Mouse (Mus musculus) ES-Bruce4 (cell line): ENCODE data around the gene Myh7. TPM values are rescaled to one million over a fixed set of nuclear protein-coding genes. Genes with fewer than 3 reads are reported as not detected.
"Not testable (repeated sequence)": the region's sequence is repeated elsewhere in the genome, so short reads cannot be mapped to it uniquely, and the experiment has no call there.

ENCODE experiments used
- H3K27ac ChIP-seq: 2 replicates; pipeline ENCODE4 v1.5.1; 2012; ENCODE audit warnings: low read length, inconsistent platforms; ENCODE audit not compliant: insufficient read depth
- H3K27me3 ChIP-seq: 2 replicates; pipeline ENCODE4 v1.6.1; 2012; ENCODE audit warnings: mild to moderate bottlenecking, low read length, inconsistent platforms; ENCODE audit not compliant: control insufficient read depth, poor library complexity, insufficient read depth, severe bottlenecking
- H3K36me3 ChIP-seq: 2 replicates; pipeline ENCODE4 v1.6.1; 2012; ENCODE audit warnings: inconsistent platforms, mild to moderate bottlenecking, low read length, moderate library complexity; ENCODE audit not compliant: control insufficient read depth, poor library complexity, insufficient read depth, severe bottlenecking
- H3K4me1 ChIP-seq: one replicate; pipeline ENCODE4 v1.8.1; 2011; ENCODE audit warnings: low read length; ENCODE audit not compliant: control insufficient read depth, insufficient read depth
- H3K4me3 ChIP-seq: 2 replicates; pipeline ENCODE4 v1.5.1; 2011; ENCODE audit warnings: low read depth, mild to moderate bottlenecking, low read length
- H3K9ac ChIP-seq: 2 replicates; pipeline ENCODE4 v1.6.1; 2012; ENCODE audit warnings: low read depth, mild to moderate bottlenecking, inconsistent platforms; ENCODE audit not compliant: poor library complexity, severe bottlenecking
- H3K9me3 ChIP-seq: replicated peaks from 2 replicates; pipeline ENCODE4 v1.6.1; 2012; ENCODE audit warnings: mild to moderate bottlenecking, low read length, inconsistent platforms; ENCODE audit not compliant: control insufficient read depth, poor library complexity, insufficient read depth, severe bottlenecking
- CTCF ChIP-seq: IDR thresholded peaks from one replicate; pipeline ENCODE4 v1.8.1; 2011; ENCODE audit warnings: low read depth, low read length
- EP300 ChIP-seq: IDR thresholded peaks from 2 replicates; pipeline ENCODE4 v1.6.1; 2011; ENCODE audit warnings: low read depth, low read length; ENCODE audit not compliant: insufficient read depth
- POLR2A ChIP-seq: IDR thresholded peaks from one replicate; pipeline ENCODE4 v1.8.1; 2011; ENCODE audit warnings: low read length; ENCODE audit not compliant: insufficient read depth
- polyA plus RNA-seq: library from polyadenylated mRNA; stranded (reverse); fragments of >200 nt; gene quantifications from 2 replicates; pipeline ENCODE4 v1.2.4, GENCODE M21; 2011; ENCODE audit warnings: low read depth; ENCODE audit not compliant: missing spikeins, insufficient read depth, insufficient read length

The Myh7 gene
- polyA plus RNA-seq, 1 experiment = 3.1 TPM

GRCm38 (mm10) chr14:54948781-54949180, 45.6 kb downstream of the Myh7 start:
- Histone ChIP-seq H3K36me3 (no peaks in the 10 kb centered on the region), H3K9ac (no peak overlapping the region), H3K9me3 (no peaks in the 10 kb centered on the region), H3K27me3 (peaks cover 3% of the 10 kb centered on the region; the same call in 1 of the 2 replicates), H3K4me1 (no peaks in the 10 kb centered on the region), H3K27ac (no peak overlapping the region), H3K4me3 (no peak overlapping the region)
- TF ChIP-seq CTCF (no peak), POLR2A (no peak), EP300 (no peak)

DNA sequence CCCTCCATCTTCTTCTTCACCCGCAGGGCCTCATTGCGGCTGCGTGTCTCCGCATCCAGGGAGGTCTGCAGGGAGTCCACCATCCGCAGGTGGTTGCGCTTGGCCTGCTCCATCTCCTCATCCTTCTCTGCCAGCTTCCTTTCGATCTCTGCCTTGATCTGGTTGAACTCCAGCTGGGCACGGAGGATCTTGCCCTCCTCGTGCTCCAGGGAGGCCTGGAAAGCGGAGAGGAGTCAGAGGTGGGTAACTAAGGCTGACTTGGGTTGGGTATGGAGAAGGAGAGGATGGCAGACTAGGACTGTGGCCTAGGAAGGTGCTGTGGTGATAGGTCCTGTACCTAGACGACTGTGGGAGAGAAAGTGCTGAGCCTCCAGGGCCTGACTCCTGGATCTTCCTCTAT, 47.4 kb downstream of the Myh7 start:
- not testable (repeated sequence) for H3K9ac ChIP-seq, H3K4me3 ChIP-seq, H3K9me3 ChIP-seq, H3K27ac ChIP-seq, H3K36me3 ChIP-seq, H3K27me3 ChIP-seq, H3K4me1 ChIP-seq

GRCm38 (mm10) chr14:54945975-54946704, 48.3 kb downstream of the Myh7 start:
- no peak overlapping the region for H3K9ac ChIP-seq

DNA sequence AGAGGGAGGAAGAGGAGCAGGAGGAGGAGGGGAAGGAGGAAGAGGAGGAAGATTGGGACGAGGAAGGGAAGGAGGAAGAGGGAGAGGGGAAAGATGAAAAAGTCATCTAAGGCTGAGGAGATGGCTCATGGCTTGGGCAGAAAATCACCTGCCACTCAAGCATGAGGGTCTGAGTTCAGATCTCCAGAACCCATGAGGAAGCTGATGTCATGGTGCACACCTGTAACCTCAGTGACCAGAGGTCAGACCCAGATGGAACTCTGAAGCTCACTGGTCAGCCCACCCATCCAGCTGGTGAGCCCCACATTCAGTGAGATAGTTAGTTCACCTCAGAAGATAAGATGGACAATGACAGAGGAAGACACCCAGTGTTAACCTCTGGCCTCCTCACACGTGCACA, 49.5 kb downstream of the Myh7 start:
- H3K4me3 ChIP-seq = no peak overlapping the region
- H3K27ac ChIP-seq = no peak overlapping the region
- H3K27me3 ChIP-seq = 0 out of 2 replicates have a peak, but pooled peaks cover 3% of the 10 kb centered on the region
- no peaks in the 10 kb centered on the region for H3K9me3 ChIP-seq
- H3K36me3 ChIP-seq = no peaks in the 10 kb centered on the region
- H3K9ac ChIP-seq = no peak overlapping the region
- TF ChIP-seq EP300 = no peak
- TF ChIP-seq CTCF = no peak
- TF ChIP-seq POLR2A = no peak
- no peaks in the 10 kb centered on the region for H3K4me1 ChIP-seq

More at GRCm38 (mm10) chr14:54945975-54946704, 48.3 kb downstream of the Myh7 start:
- Histone ChIP-seq H3K4me1 (no peaks in the 10 kb centered on the region), H3K27me3 (peaks cover 3% of the 10 kb centered on the region; the same call in 1 of the 2 replicates), H3K4me3 (no peak overlapping the region), H3K9me3 (no peaks in the 10 kb centered on the region), H3K27ac (no peak overlapping the region), H3K36me3 (no peaks in the 10 kb centered on the region)
- no peak for TF ChIP-seq EP300
- no peak for TF ChIP-seq POLR2A
- TF ChIP-seq CTCF = no peak

- TF ChIP-seq EP300 (no peak), CTCF (no peak), POLR2A (no peak)
- H3K36me3 ChIP-seq = no peaks in the 10 kb centered on the region
- no peaks in the 10 kb centered on the region for H3K9me3 ChIP-seq
- no peak overlapping the region for H3K27ac ChIP-seq
- H3K4me3 ChIP-seq = no peak overlapping the region
- no peak overlapping the region for H3K9ac ChIP-seq
- H3K27me3 ChIP-seq = no peaks in the 10 kb centered on the region
- H3K4me1 ChIP-seq = peaks cover 2% of the 10 kb centered on the region
These were observed 50.5 kb downstream of the Myh7 start for GRCm38 (mm10) chr14:54943971-54944370.

GRCm38 (mm10) chr14:54942479-54942878, 51.9 kb downstream of the Myh7 start:
- H3K9me3 ChIP-seq = no peaks in the 10 kb centered on the region
- no peak for TF ChIP-seq CTCF
- TF ChIP-seq POLR2A = no peak
- TF ChIP-seq EP300 = no peak

More at GRCm38 (mm10) chr14:54942479-54942878, 51.9 kb downstream of the Myh7 start:
- no peaks in the 10 kb centered on the region for H3K27me3 ChIP-seq
- no peak overlapping the region for H3K27ac ChIP-seq
- H3K4me3 ChIP-seq = no peak overlapping the region
- no peak overlapping the region for H3K9ac ChIP-seq
- no peaks in the 10 kb centered on the region for H3K36me3 ChIP-seq
- peaks cover 2% of the 10 kb centered on the region for H3K4me1 ChIP-seq
